Mouse (Mus musculus) right cerebral cortex, postnatal 14 days (tissue): ENCODE results near the gene Rab38.

ENCODE experiments used
- DNase-seq: peaks from one replicate; pipeline ENCODE4 v3.0.0; 2022

The Rab38 gene

DNA sequence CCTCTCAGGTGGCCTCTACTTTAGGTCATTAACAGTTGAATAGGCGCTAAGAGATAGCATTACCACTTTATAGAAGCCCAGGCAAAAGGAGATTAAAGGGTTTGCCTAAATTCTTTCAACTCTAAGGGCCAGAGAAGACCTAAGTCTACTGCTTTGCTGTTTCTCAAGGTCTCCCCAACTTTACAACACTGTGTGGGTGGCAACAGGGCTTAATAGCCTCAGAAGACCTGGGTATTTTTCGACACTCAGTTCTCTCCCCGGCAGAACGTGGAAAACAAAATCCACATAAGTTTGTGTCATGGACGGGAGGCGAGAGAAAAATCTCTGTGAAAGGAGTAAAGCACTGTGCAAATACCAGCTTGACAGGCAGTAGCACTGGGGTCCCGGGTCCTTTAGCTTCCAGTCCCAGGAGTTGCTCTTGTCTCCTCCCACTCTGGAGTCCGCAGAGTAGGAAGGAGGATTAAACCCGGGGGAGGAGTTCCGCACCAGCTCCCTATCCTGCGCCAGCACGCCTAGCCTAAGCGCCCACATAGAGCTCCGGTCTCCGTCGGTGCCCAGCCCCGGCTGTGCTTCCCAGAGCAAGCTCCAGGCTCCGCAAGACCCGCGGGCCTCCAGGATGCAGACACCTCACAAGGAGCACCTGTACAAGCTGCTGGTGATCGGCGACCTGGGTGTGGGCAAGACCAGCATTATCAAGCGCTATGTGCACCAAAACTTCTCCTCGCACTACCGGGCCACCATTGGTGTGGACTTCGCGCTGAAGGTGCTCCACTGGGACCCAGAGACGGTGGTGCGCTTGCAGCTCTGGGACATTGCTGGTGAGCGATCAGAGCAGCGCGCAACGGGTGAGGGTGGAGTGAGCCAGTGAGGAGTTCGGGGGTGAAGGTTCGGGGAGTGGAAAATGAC lies at the start of gene Rab38:
Rab38 (plus strand) TSS at position 488 of the 906 bp plus-strand sequence.
- peak; percentile 9 for DNase-seq

DNA sequence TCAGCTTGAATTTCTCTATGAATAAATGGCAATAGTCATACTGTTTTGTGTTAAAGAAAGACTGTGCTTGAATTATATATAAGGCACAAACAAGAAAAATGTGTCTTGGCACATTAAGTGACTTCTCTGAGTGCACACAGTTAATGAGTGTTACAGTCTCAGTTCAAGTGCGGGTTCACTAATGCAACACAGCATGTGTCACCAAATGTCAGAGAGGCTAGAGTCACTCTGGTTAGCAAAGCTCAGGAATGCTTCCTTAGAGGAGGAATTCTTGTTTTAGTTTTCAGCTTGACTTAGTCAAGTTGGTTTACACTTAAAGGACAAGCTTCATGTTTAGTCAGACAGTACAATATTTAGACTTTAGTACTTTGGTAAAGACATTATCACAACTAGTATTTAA lies 35.5 kb upstream of the Rab38 start:
- DNase-seq: no peak

DNA sequence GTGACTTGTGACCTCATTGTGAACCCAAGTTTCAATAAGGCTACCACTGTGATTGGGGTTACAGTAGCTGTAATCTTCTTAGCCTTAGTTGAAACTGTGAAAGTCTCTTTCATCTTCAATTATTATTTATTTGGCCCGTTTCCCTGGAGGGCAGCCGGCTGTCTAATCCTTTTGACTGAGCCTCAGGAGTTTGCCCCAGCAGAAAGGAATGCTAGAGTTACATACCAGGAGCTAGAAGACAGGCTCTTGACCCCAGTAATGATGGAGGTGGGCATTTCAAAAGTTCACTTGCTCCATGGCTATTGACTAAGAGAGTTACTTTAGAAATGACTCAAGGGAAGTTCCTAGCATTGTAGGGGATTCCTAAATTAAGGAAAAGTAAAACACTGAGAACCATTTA lies 34.3 kb upstream of the Rab38 start:
- no peak for DNase-seq

DNA sequence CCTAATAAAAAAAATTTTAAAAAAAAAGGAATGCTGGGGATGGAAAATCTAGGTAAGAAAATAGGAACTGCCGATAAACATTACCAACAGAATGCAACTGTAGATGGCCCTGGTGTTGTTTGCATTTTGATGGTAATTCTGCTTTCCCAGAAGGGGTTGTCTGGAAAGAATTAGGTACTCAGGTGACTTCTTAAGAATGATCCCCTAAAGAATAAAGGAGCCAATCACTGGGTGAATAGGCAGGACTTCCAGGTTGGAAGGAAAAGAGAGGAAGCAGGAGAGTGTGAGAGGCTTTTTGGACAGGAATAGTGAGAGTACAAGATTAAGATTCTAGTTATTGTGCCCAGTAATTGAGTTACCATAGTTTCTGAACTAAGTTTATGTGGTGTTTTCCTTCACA lies 24.8 kb upstream of the Rab38 start:
- no peak for DNase-seq

DNA sequence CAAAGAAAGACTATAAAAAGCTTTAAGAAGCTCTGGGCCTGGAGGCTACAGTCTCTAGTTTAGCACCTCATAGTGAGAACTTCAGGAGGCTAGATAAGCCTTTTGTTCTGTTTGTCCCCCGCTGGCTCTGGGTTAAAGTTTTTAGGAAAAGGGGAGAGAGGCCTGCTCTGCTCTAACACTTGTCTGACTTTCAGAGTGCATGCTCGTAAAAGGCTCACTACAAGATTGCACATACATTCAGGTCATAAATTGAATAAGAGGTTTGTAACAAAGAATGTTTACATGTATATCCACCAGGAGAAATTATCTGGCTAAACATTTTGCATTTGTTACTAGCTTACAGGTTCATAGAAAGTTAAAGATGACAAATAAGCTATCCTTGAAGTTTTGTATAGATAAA lies 23.6 kb upstream of the Rab38 start:
- DNase-seq: no peak

DNA sequence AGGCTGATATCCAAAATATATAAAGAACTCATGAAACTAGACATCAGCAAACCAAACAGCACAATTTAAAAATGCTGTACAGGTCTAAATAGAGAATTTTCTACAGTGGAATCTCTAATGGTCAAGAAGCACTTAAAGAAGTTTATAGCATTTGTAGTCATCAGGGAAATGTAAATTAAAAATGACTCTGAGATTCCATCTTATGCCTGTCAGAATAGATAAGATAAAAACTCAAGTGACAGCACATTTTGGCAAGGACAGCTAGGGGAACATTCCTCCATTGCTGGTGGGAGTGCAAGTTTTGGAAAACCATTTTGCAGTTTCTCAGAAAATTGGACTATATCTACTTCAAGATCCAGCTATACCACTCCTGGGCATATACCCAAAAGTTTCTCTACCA lies 8.3 kb upstream of the Rab38 start:
- no peak for DNase-seq

DNA sequence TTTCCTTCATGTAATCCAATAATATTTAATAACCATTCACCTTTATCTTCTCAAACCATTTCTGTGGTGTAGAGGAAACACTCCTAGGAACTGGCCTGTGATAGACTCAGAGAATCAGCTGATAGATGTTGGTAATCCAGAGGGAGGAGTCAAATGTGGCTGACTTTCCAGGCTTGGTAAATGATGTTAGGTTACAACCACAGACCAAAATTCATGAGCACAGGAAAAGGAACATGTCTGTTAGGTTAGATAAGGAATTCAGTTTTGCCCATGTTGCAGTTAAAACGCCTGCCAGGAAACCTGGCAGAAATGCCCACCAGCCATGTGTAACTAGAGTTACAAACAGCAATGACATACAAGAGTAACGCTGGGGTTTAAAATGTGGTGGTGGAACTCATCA lies 6.2 kb upstream of the Rab38 start:
- DNase-seq: no peak

DNA sequence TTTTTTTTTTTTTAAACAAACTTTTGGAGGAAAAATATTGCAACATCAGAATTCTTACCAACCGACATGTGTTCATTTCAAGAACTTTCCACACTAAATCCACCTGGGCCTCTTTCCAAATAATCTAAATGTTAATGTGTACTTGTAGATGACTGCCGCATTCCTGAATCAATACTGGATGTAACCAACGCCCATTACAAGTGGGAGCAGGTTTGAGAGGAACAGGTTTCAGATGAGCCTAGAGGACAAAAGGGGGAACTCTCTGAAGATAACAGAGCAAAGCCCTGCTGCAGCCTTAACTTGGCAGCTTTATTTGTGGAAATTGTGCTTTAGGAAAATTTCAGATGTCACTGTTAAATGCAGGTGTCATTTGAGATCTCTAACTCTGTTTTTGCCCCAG lies 4.3 kb upstream of the Rab38 start:
- DNase-seq: no peak

DNA sequence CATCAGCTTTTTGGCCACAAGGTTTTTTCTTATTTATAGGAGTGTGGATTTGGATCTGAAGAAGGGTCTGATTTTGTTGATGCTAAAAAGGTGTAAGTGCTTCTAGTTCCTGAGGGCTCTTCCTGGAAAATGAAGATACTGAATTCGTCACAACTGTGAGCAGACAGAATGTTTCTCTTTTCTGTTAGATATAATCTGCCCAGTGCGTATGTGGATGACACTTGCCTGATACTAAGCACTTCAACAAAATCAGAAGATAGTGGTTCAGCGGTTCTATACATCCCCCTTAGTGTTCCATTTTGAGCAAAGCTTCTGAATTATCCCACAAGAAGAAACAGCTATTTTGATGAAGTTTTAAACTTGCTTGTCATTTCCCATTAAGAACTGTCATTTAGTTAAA lies 2.6 kb upstream of the Rab38 start:
- no peak for DNase-seq

DNA sequence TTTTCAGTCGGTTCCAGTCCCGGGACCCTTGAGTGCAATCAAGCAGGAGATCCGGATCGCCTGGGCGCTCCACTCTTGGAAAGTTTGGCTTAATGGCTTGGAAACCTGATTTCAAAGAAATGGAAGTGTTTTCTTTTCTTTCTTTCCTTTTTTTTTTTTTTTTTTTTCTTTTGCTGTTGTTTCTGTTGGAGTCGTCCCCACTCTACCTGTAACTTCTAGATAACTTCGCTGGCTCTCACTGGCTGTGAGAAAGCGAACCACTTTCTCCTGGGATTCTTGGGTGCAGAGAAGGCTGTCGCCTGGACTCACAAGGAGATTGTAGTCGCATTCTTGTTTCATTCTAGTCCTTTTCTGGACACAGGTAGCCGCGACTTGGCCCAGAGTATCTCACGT lies 615 bp downstream of the Rab38 start:
- DNase-seq: no peak

DNA sequence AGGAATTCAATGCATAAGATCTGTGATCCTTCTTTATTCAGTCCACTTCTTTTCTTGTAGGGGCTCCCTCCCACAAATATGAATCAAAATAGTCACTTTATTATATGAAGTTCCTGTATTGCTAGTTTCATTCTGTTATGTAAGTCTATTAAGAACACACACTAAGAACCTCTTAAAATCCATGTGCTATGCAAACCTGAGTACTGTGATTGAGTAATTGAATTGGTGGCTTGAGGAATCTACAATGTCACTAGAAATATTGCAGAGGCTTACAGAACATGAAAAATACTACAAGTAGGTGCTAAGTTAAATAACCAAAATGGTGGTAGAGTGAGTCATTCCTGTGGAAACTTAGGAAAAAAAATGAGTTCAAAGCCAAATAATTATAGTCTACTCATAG lies 10.2 kb downstream of the Rab38 start:
- DNase-seq: no peak

DNA sequence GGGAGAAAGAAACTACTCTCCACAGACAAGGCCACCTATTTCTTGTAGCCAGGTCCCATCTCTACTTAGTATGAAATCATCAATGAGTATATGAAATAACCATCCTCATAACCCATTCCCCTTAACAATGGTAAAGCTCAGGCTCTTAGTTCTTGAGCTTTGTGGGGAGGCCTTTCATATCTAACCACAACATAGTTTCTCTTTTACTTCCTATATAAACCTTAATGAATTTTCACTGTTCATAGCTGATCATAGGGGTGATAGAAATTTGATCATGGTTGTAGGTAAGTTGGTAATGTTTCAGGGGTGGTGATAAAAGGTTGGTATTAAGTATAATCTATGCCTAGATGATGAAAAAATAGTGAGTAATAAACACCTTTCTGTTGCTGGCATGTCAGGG lies 12.6 kb downstream of the Rab38 start:
- DNase-seq: no peak

DNA sequence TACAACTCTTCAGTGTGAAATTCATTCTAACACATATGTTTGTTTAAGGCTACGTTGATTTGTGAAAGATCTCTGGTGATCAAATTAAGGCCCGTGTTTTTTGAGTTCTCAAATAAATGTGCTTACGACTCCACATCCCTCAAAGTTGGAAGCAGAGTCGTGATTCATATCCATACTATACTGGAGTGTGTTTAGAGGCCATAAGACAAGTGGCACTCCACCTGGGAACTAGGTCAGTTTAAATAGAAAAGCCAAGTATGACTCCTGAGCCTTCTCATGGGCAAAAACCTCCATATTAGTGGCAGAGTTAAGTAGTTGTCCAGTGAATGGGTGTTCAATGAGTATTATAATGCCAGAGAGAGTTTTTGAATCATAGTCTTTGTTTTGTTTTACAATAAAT lies 13.4 kb downstream of the Rab38 start:
- no peak for DNase-seq

DNA sequence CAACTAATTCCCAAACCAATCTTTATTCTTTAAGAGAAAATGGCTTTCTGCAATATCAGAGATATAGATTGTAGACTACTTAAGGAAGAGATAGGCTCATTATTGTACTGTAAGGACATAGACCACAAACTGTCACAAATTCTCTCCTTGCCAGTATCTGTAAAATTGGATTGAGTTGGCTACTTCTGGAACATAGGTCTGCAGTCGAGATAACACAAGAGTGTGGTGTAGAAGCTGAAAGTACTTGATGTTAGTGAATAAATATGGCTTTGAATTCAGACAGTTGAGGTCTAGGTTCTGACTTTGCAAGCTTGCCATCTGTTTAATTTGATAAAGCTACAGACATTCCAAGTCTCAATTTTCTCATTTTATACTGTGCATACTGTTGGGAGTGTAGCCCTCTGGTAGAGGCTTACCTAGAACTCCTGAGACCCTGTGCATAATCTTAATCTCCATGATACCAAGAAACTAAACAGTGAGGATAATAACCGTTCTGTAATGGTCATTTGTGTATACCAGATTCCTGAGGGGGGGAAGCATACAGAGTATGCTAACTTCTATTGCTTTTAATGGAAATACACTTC lies 15.3 kb downstream of the Rab38 start:
- no peak for DNase-seq

DNA sequence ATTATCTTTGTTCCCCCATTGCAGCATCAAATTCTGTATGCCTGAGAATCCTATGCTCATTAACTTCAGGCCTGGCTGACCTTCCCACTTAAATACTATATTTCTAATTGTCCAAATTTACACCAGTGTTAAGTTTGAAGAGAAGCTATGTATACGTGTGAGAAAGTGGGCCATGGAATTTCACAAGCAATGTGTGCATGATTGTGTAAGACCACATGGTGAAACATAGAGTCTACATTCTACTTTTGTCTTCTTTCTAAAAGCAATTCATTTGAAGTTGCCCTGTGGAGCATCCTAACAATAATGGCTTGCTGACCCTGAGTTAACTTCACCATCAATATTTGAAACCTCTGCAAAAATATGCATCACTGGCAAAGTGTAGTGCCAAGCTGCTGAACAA lies 23.2 kb downstream of the Rab38 start:
- no peak for DNase-seq

DNA sequence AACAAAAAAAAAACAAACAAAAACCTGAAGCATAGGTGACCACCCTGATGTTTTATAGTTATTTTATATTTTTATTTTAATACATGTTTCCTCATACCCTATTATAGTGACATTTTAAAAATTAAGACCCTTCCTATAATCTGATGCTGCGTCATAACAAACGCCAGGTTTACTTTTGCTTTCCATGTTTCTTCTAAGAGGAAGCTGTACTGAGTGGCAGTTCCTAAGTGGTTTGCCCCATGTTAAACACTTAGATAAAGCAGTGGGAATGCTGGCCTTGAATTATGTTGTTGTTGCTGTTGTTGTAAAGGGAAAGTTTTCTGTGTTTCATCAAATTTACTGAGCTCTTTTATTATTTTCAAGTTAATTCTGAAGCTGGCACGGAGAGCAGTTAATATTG lies 27.8 kb downstream of the Rab38 start:
- DNase-seq: no peak

DNA sequence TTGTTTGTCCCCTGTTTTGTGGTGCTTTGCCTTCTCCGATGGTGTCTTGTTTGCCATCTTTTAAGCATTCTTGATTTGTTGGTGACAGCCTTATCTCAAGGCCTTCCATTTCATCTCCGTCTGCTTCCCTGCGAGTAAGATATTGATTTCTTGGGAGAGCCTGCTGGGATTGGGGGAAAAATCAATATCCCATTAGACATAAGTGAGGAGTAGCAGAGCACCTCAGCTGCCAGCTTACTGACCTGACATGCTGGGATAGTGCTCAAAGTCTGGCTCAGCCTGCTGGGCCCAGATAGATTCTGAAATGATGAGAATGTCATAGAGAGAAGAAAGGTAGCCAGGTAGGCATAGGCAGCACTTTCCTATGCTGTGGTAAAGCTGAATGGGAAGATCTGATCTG lies 37.7 kb downstream of the Rab38 start:
- DNase-seq: no peak

DNA sequence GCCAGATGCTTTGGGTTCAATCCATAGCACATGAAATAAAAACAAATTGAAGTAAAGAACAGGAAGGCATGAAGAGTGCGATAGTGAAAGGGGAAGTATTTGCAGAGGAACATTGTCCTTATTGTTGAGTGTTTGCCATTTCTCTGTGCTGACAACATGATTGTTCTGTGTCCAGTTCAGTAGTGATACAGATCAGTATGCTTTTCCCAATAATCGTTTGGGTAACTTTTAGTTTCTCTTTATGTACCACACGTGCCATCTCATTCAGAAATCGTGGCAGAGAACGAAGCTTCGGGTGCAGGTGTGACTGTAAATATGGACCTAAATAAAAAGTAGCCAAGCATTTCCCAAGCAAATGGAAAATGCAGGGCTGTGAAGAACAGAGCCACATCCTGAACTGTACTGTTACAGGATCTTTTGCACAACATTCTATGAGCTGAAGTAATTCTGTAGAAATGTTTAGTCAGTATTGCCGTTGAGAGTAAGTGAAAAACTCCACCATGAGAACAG lies 52.1 kb downstream of the Rab38 start:
- no peak for DNase-seq

DNA sequence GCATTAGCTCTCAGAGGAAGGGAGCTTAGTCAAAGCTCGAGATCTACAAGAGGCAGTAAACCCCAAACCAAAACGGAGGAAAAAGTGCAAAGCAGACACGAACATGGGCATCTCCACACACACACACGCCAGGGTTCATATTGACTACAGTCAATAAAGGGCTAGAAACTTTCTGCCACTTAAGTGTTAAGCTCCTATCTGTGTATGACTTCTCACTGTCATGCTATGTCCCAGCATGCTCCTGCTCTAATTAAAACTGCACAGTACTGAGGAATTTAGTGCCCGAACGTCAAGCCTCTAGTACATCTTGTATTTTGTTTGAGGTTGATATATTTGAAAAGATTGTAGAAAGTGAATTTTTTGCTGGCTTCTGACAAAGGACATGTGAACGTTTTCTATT lies 52.6 kb downstream of the Rab38 start:
- DNase-seq: no peak

DNA sequence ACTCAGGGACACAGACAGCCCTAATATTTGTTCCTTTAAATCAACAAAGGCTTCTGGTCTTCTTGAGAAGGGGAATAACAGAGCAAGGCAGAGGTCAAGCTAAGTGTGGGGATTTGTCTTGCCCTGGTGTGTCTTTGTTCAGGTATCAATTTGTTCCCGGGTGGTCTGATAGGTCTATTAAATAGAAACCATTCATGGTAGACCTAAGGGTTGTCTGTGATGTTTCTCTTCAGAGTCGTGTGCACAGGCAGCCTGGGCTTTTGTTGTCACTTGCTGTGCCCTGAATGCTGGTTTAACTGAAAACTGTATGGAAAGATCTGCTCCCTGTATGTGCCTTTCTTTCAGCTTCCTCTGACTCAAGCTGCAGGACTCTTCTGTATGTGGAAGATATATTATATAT lies 60.9 kb downstream of the Rab38 start:
- DNase-seq: no peak

DNA sequence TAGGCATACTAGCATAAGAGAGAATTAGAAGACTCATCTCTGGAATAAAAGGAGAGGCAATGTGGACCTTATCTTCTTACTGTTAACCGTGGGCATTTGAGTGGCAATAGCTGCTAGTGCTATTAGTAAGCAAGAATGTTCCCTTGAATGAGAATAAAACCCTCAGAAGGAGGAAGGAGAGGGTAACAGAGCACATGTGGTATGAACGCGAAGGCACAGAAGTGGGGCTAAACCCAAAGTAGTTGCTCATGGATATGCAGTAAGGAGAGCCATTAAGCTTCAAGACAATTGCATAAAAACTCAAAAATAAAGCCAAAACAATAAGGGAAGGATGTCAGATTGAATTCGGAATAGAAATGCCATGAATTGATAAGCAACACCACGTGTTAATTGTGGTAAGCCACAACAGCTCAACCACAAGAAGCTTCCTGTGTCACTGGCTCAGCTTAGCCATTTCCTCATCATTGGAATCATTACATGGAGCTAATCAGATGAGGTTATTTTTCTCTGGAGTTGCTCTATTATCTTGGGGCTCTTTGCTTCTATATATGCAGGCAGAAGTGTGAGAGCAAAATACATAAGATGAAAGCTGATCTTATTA lies 72.2 kb downstream of the Rab38 start:
- no peak for DNase-seq

DNA sequence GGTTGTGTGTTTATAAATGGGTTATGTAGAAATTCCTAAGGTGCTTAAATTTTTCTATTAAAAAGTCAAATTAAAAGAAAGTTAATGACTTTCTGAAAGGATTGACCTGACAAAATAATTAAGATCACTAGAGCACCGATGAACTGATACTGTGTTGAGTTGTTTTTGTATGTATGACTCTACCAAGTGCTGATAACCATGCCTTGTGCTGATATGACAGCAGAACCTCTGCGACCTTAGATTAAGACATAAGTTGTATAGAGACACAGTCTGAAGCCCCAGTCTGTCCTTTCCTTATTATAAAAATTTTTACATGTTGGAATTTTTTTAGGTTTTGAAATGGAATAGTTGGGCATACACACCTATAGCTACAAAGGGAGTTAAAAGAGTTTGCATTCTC lies 79.7 kb downstream of the Rab38 start:
- no peak for DNase-seq

DNA sequence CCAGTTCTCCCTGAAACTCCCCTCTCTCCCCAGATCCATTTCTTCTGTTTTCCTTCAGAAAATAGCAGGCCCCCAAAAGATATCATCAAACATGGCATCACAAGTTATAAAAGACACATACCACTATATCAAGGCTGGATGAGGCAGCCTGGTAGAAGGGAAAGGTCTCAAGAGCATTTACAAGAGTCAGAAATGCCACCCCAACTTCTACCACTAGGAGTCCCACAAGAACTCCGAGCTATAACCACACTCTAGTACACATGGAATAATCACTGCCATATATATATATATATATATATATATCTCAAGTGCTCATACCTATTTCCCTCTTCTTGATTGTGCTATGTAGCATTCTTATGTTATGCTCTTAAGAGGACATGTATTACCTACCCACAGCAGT lies 92.4 kb downstream of the Rab38 start:
- no peak for DNase-seq

DNA sequence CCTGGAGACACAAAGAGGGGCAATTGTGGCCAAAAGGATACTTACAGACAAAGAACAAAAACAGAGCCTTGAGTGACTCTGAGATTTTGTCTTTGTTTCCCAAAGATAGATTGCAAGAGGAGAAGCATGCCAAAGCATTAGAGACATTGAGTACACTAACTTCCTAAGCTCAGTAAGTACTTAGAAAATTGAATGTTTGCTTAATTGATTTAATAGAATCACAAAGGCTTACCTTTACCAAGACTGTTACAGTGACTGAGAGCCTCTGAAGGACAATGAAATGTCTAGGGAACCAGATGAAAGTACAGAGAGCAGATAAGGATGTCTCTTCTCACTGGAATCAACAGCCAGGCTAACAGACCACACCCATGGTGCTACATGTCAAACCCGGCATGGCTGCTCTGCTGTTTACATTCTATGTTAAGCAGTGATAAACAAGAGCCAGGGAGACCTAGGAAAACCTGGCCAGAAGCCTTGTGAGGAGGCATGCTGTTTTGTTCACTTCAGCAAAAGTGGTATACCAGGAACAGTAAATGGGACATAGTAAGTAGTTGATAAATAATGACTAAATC lies 97.1 kb downstream of the Rab38 start:
- no peak for DNase-seq
